Mouse (Mus musculus) CH12.LX (cell line): ENCODE measurements around the gene Cnot8.

ENCODE experiments used
- CHD1 ChIP-seq: IDR thresholded peaks from 2 replicates; pipeline ENCODE4 v1.6.1; 2012; ENCODE audit warnings: low read depth, low read length, improper control_type of control experiment, inconsistent platforms
- POLR2A ChIP-seq: IDR thresholded peaks from 2 replicates; pipeline ENCODE4 v1.6.1; 2011; ENCODE audit warnings: low read depth, mild to moderate bottlenecking, improper control_type of control experiment, low read length

DNA sequence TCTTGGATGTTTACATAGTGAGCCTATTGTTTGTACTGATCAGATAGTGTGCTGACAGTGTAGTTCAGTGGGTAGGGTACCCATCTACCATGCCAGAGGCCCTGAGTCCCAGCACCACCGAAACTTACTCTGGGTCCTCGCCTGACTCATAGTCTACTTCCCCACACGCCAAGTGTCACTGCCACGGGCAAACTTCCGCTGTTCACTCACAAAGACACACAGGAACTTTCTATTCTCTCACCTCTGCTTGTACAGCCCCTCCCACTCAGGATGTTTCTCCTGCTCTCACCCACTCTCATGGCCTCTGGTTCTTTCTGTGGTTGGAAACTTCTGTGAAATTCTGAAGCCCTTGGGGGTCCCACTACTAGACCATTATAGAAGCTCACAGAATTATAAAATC is 7.8 kb upstream of the Cnot8 start:
- TF ChIP-seq CHD1 = no peak
- TF ChIP-seq POLR2A = no peak
